Mouse (Mus musculus): ENCODE measurements at regions not wholly inside any gene's neighbourhood (a gene's known extent, or its start where the extent isn't known, plus 50 kb on each side); places are given as distances from the start of the nearest gene placed in this dataset.

GRCm38 (mm10) chr4:131409805-131410204 lies 428.3 kb downstream of the Ptpru start:
- DNase-seq (ENCODE audit: low spot score), result peak; percentile 68
- Histone ChIP-seq H3K36me3 (no peaks in the 10 kb centered on the region), H3K4me1 (replicated peaks) (peaks cover 28% of the 10 kb centered on the region), H3K9me3 (no peaks in the 10 kb centered on the region), H3K4me3 (no peak overlapping the region), H3K27ac (no peak overlapping the region), H3K27me3 (ENCODE audit: insufficient read depth, poor library complexity, severe bottlenecking) (peaks cover 21% of the 10 kb centered on the region)
- WGBS, result 31% methylated on average over 3 of the region's 3 CpGs

GRCm38 (mm10) chr4:131411936-131412335 lies 426.2 kb downstream of the Ptpru start:
- 62% methylated on average over 4 of the region's 4 CpGs for WGBS
- no peak overlapping the region for H3K4me3 ChIP-seq
- H3K9me3 ChIP-seq, result no peaks in the 10 kb centered on the region
- DNase-seq (ENCODE audit: low spot score), result no peak
- 0 out of 2 replicates have a peak overlapping the region, but pooled peaks have one; percentile 8 for H3K27ac ChIP-seq
- H3K36me3 ChIP-seq, result no peaks in the 10 kb centered on the region
- H3K27me3 ChIP-seq (ENCODE audit: insufficient read depth, poor library complexity, severe bottlenecking), result 0 out of 2 replicates have a peak, but pooled peaks cover 10% of the 10 kb centered on the region
- H3K4me1 ChIP-seq (replicated peaks), result peaks cover 28% of the 10 kb centered on the region

- Histone ChIP-seq H3K4me3 (no peak overlapping the region), H3K36me3 (no peaks in the 10 kb centered on the region), H3K4me1 (replicated peaks) (peaks cover 17% of the 10 kb centered on the region), H3K27ac (no peak overlapping the region), H3K27me3 (ENCODE audit: insufficient read depth, poor library complexity, severe bottlenecking) (peaks cover 10% of the 10 kb centered on the region; the same call in 1 of the 2 replicates), H3K9me3 (no peaks in the 10 kb centered on the region)
- WGBS, result 78% methylated on average over 6 of the region's 6 CpGs
- DNase-seq (ENCODE audit: low spot score), result no peak
These were observed 424.7 kb downstream of the Ptpru start for GRCm38 (mm10) chr4:131413380-131413779.

DNA sequence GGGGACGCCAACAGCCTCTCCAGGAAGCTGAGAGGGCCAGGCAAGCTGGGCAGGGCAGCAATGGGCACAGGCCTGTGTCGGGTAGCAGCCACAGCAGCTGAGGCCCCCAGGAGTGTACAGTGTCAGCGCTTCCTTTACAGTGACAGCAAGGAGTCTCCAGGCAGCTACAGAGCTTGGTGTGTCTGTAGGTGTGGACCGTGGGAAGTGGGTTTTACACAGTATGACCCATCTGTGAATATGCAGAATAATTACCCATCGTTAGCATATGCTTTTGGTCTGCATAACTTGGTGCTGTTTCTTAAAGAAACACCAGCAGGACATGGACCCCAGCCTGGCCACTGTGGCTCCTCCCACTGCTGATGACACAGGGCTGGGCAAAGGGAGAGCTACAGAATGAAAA lies 422.6 kb downstream of the Ptpru start:
- WGBS, result 78% methylated on average over 5 of the region's 5 CpGs
- Histone ChIP-seq H3K4me3 (no peak overlapping the region), H3K36me3 (no peaks in the 10 kb centered on the region), H3K4me1 (replicated peaks) (peaks cover 17% of the 10 kb centered on the region), H3K27me3 (ENCODE audit: insufficient read depth, poor library complexity, severe bottlenecking) (peaks cover 10% of the 10 kb centered on the region; the same call in 1 of the 2 replicates), H3K27ac (no peak overlapping the region), H3K9me3 (no peaks in the 10 kb centered on the region)
- no peak for DNase-seq (ENCODE audit: low spot score)

- Histone ChIP-seq H3K4me3 (no peak overlapping the region), H3K4me1 (replicated peaks) (peaks cover 17% of the 10 kb centered on the region), H3K9me3 (no peaks in the 10 kb centered on the region), H3K27me3 (ENCODE audit: insufficient read depth, poor library complexity, severe bottlenecking) (peaks cover 10% of the 10 kb centered on the region; the same call in 1 of the 2 replicates), H3K36me3 (no peaks in the 10 kb centered on the region), H3K27ac (no peak overlapping the region)
- 37% methylated on average over 3 of the region's 3 CpGs for WGBS
- DNase-seq (ENCODE audit: low spot score), result no peak
These were observed 421.9 kb downstream of the Ptpru start for GRCm38 (mm10) chr4:131416209-131416608.

DNA sequence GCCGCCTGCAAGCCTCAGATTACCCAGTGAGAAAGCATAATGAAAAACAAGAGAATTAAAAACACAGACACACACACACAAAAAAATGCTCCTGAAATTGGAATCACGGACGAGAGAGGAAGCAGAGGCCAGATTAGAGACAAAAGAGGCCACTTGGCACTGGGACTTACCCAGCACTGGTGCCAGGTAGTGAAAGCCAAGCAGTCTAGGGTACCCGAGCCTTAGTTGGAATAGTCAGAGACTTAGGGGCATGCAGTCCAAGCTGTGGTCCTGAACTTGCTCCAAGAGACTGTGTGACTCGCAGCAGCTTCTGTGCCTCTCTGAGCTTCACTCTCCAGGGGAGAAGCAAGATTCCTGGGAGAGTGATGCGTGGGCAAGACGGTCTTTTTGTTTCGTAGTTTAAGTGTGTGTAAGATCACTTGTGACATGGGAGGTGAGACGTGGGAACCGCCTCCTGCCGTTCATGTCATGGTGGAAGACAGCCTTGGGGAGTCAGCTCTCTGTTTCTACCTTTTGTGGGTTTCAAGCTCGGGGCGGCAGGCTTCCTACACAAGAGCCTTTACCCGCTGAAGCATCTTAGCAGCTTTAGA lies 420.8 kb downstream of the Ptpru start:
- H3K27me3 ChIP-seq (ENCODE audit: insufficient read depth, poor library complexity, severe bottlenecking), result peaks cover 5% of the 10 kb centered on the region; the same call in 1 of the 2 replicates
- no peak for DNase-seq (ENCODE audit: low spot score)
- WGBS, result 86% methylated on average over 14 of the region's 14 CpGs
- H3K4me1 ChIP-seq (replicated peaks), result peaks cover 8% of the 10 kb centered on the region
- H3K9me3 ChIP-seq, result no peaks in the 10 kb centered on the region
- no peaks in the 10 kb centered on the region for H3K36me3 ChIP-seq
- no peak overlapping the region for H3K4me3 ChIP-seq
- no peak overlapping the region for H3K27ac ChIP-seq

DNA sequence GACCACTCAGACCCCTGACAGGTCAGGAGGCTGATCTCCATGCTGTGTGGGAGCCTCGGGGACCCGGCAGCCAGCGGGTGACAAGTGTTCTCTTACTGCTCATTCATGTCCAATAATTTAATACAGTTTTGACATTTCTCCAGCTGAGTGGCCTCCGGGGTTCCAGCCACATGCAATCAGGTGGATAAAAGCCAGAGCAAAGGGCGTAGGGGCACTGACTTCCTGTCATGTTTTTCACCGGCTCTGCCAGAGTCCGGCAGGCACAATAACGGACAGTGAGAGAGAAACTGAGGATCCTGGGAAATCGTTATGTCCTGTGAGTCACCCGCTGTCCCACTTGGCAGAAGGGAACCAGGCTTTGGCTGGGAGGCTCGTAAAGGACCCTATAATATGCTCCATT lies 412.8 kb downstream of the Ptpru start:
- H3K36me3 ChIP-seq, result no peaks in the 10 kb centered on the region
- no peak overlapping the region for H3K27ac ChIP-seq
- peaks cover 27% of the 10 kb centered on the region for H3K4me1 ChIP-seq (replicated peaks)
- no peak for DNase-seq (ENCODE audit: low spot score)
- no peaks in the 10 kb centered on the region for H3K9me3 ChIP-seq
- H3K27me3 ChIP-seq (ENCODE audit: insufficient read depth, poor library complexity, severe bottlenecking), result peaks cover 5% of the 10 kb centered on the region; the same call in 1 of the 2 replicates
- H3K4me3 ChIP-seq, result no peak overlapping the region
- WGBS, result 72% methylated on average over 11 of the region's 11 CpGs

DNA sequence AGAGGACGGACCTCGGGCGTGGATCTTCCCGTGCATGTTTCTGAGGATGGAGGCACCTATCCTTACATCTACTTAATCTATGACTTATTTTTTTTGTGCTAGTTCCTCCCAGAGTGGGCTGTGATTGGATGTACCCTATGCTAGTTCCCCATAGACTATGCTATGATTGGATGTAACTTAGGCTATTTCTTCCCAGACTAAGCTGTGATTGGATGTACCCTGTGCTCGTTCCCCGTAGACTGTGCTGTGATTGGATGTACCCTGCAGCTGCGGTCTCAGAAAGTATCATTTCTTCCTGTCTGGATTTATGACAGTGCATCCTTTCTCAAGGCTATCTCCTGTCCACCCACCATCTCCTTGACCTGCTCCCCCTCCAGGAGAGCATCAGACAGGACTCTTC lies 410.2 kb downstream of the Ptpru start:
- 94% methylated on average over 7 of the region's 7 CpGs for WGBS
- H3K4me3 ChIP-seq, result no peak overlapping the region
- H3K36me3 ChIP-seq, result no peaks in the 10 kb centered on the region
- no peak for DNase-seq (ENCODE audit: low spot score)
- H3K4me1 ChIP-seq (replicated peaks), result peaks cover 36% of the 10 kb centered on the region
- no peaks in the 10 kb centered on the region for H3K9me3 ChIP-seq
- H3K27me3 ChIP-seq (ENCODE audit: insufficient read depth, poor library complexity, severe bottlenecking), result peaks cover 5% of the 10 kb centered on the region; the same call in 1 of the 2 replicates
- H3K27ac ChIP-seq, result no peak overlapping the region

GRCm38 (mm10) chr4:131429356-131429755 lies 408.7 kb downstream of the Ptpru start:
- H3K9me3 ChIP-seq, result no peaks in the 10 kb centered on the region
- H3K27me3 ChIP-seq (ENCODE audit: insufficient read depth, poor library complexity, severe bottlenecking), result peaks cover 5% of the 10 kb centered on the region; the same call in 1 of the 2 replicates
- no peak overlapping the region for H3K4me3 ChIP-seq
- peak overlapping the region; percentile 72 for H3K27ac ChIP-seq
- WGBS, result 73% methylated on average over 11 of the region's 11 CpGs
- no peak for DNase-seq (ENCODE audit: low spot score)
- H3K36me3 ChIP-seq, result no peaks in the 10 kb centered on the region
- peaks cover 42% of the 10 kb centered on the region for H3K4me1 ChIP-seq (replicated peaks)

DNA sequence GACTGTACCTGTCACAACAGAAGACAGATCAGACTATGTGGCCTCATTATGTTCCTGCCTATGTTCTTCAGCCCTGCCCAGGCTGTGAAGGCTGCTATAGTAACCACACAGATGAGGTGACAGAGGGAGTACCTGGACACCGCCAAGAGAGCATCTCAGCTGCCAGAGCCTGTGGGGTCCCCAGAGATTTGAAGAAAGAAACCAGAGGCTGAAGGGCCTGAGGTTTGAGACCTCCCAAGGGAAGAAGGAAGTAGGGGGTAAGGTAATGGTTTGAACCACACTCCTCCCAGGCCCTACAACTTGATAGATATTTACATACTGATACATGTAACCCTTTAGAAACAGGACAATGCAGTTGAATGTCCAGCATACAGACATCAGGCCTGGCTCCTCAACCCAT lies 407.7 kb downstream of the Ptpru start:
- H3K4me3 ChIP-seq, result no peak overlapping the region
- WGBS, result 85% methylated on average over 1 of the region's 1 CpGs
- DNase-seq (ENCODE audit: low spot score), result no peak
- H3K27ac ChIP-seq, result 0 out of 2 replicates have a peak overlapping the region, but pooled peaks have one; percentile 72
- no peaks in the 10 kb centered on the region for H3K36me3 ChIP-seq
- H3K4me1 ChIP-seq (replicated peaks), result peaks cover 37% of the 10 kb centered on the region
- H3K9me3 ChIP-seq, result no peaks in the 10 kb centered on the region
- peaks cover 5% of the 10 kb centered on the region; the same call in 1 of the 2 replicates for H3K27me3 ChIP-seq (ENCODE audit: insufficient read depth, poor library complexity, severe bottlenecking)

GRCm38 (mm10) chr4:131431188-131431587 lies 406.9 kb downstream of the Ptpru start:
- Histone ChIP-seq H3K27me3 (ENCODE audit: insufficient read depth, poor library complexity, severe bottlenecking) (peaks cover 5% of the 10 kb centered on the region; the same call in 1 of the 2 replicates), H3K9me3 (no peaks in the 10 kb centered on the region), H3K4me1 (replicated peaks) (peaks cover 32% of the 10 kb centered on the region), H3K27ac (no peak overlapping the region), H3K36me3 (no peaks in the 10 kb centered on the region), H3K4me3 (no peak overlapping the region)
- 11% methylated on average over 5 of the region's 5 CpGs for WGBS
- DNase-seq (ENCODE audit: low spot score), result peak; percentile 77

DNA sequence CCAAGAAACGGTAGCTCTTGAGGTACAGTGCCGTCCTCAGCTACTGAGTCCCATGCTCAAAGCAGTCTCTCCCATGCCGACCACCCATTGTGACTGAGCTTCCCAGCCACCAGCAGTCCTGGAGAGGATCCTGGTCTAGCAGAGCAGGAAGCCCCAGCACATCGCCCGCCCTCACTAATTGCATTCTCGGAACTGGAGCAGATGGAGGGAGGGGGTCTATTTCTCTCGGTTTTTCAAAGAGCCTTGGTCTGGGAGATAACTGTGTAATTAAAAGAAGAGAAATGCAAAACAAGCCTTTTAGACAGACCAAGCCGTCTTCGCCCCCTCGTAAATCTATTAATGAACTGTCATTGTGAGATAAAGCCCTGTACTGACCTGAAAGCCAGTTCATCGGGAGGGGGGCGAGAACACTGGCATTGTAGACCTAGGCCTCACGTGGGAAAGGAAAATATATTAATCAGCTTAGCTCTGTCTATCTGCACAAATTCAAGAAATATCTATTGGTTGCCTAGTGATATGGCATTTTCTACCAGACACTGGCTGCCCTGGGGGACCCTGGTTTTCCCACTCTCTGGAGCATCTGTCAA lies 405.4 kb downstream of the Ptpru start:
- H3K27me3 ChIP-seq (ENCODE audit: insufficient read depth, poor library complexity, severe bottlenecking), result peaks cover 5% of the 10 kb centered on the region; the same call in 1 of the 2 replicates
- H3K4me3 ChIP-seq, result no peak overlapping the region
- 0 out of 2 replicates have a peak overlapping the region, but pooled peaks have one; percentile 40 for H3K27ac ChIP-seq
- peaks cover 40% of the 10 kb centered on the region for H3K4me1 ChIP-seq (replicated peaks)
- no peak for DNase-seq (ENCODE audit: low spot score)
- H3K36me3 ChIP-seq, result no peaks in the 10 kb centered on the region
- H3K9me3 ChIP-seq, result no peaks in the 10 kb centered on the region
- WGBS, result 65% methylated on average over 13 of the region's 13 CpGs

- DNase-seq (ENCODE audit: low spot score), result no peak
- Histone ChIP-seq H3K4me3 (no peak overlapping the region), H3K27me3 (ENCODE audit: insufficient read depth, poor library complexity, severe bottlenecking) (no peaks in the 10 kb centered on the region), H3K9me3 (no peaks in the 10 kb centered on the region), H3K36me3 (no peaks in the 10 kb centered on the region), H3K27ac (no peak overlapping the region), H3K4me1 (replicated peaks) (peaks cover 33% of the 10 kb centered on the region)
- WGBS, result 91% methylated on average over 12 of the region's 12 CpGs
These were observed 402.9 kb downstream of the Ptpru start for GRCm38 (mm10) chr4:131435222-131435621.

Measured in hindbrain, embryonic 10.5 days (tissue).